Mouse (Mus musculus): ENCODE measurements around the gene Lrrc8b. TPM values are rescaled to one million over a fixed set of nuclear protein-coding genes. Genes with fewer than 3 reads are reported as not detected.

Gene Lrrc8b
- polyA plus RNA-seq, 1 experiment: 14.0 TPM

GRCm38 (mm10) chr5:105443057-105443815 lies 27.7 kb downstream of the Lrrc8b start:
- H3K4me1 ChIP-seq (ENCODE audit: control insufficient read depth, insufficient read depth, low read length): peaks cover 2% of the 10 kb centered on the region
- peaks cover 6% of the 10 kb centered on the region for H3K9me3 ChIP-seq (replicated peaks; ENCODE audit: control insufficient read depth, insufficient read depth, low read length, poor library complexity, severe bottlenecking)
- peak overlapping the region; percentile 36; the same call in 1 of the 2 replicates for H3K27ac ChIP-seq (ENCODE audit: insufficient read depth, low read length)
- no peak overlapping the region for H3K9ac ChIP-seq (ENCODE audit: low read depth, poor library complexity, severe bottlenecking)
- TF ChIP-seq EP300 (IDR thresholded peaks at IDR 0.05; ENCODE audit: insufficient read depth, low read depth, low read length): peak; percentile 63; the same call in 1 of the 2 replicates
- no peak for TF ChIP-seq CTCF (IDR thresholded peaks at IDR 0.05; ENCODE audit: low read depth, low read length)
- no peaks in the 10 kb centered on the region for H3K27me3 ChIP-seq (ENCODE audit: control insufficient read depth, insufficient read depth, low read length, poor library complexity, severe bottlenecking)
- no peak overlapping the region for H3K4me3 ChIP-seq (ENCODE audit: low read depth, low read length)
- no peaks in the 10 kb centered on the region for H3K36me3 ChIP-seq (ENCODE audit: control insufficient read depth, insufficient read depth, low read length, poor library complexity, severe bottlenecking)

DNA sequence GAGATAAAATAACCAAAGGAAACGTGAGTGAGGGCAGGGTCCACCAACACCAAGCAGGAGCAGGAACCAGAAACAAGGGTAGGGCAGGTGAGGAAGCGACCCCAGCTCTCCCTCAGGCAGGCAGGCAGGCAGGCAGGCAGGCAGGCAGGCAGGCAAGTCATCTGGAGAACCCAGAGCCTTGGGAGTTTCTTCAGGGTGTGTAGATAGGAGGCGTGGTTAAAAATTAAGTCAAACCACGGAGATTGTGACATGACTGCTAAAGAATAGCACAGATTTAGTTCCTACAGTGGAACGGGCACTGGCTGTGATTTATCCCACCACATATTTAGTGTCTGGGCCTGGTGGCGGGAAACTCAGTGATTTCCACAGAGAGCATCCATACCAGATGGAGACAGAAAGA lies 30.1 kb downstream of the Lrrc8b start:
- Histone ChIP-seq H3K4me3 (ENCODE audit: low read depth, low read length) (no peak overlapping the region), H3K9ac (ENCODE audit: low read depth, poor library complexity, severe bottlenecking) (no peak overlapping the region), H3K9me3 (replicated peaks; ENCODE audit: control insufficient read depth, insufficient read depth, low read length, poor library complexity, severe bottlenecking) (peaks cover 6% of the 10 kb centered on the region), H3K27me3 (ENCODE audit: control insufficient read depth, insufficient read depth, low read length, poor library complexity, severe bottlenecking) (no peaks in the 10 kb centered on the region), H3K27ac (ENCODE audit: insufficient read depth, low read length) (no peak overlapping the region), H3K36me3 (ENCODE audit: control insufficient read depth, insufficient read depth, low read length, poor library complexity, severe bottlenecking) (no peaks in the 10 kb centered on the region), H3K4me1 (ENCODE audit: control insufficient read depth, insufficient read depth, low read length) (peaks cover 2% of the 10 kb centered on the region)
- no peak for TF ChIP-seq POLR2A (IDR thresholded peaks at IDR 0.05; ENCODE audit: insufficient read depth, low read length)
- no peak for TF ChIP-seq CTCF (IDR thresholded peaks at IDR 0.05; ENCODE audit: low read depth, low read length)
- no peak for TF ChIP-seq EP300 (IDR thresholded peaks at IDR 0.05; ENCODE audit: insufficient read depth, low read depth, low read length)

GRCm38 (mm10) chr5:105454105-105454504 lies 38.5 kb downstream of the Lrrc8b start:
- Histone ChIP-seq H3K27me3 (ENCODE audit: control insufficient read depth, insufficient read depth, low read length, poor library complexity, severe bottlenecking) (no peaks in the 10 kb centered on the region), H3K27ac (ENCODE audit: insufficient read depth, low read length) (no peak overlapping the region), H3K9ac (ENCODE audit: low read depth, poor library complexity, severe bottlenecking) (no peak overlapping the region), H3K36me3 (ENCODE audit: control insufficient read depth, insufficient read depth, low read length, poor library complexity, severe bottlenecking) (no peaks in the 10 kb centered on the region), H3K4me1 (ENCODE audit: control insufficient read depth, insufficient read depth, low read length) (no peaks in the 10 kb centered on the region), H3K9me3 (replicated peaks; ENCODE audit: control insufficient read depth, insufficient read depth, low read length, poor library complexity, severe bottlenecking) (no peaks in the 10 kb centered on the region), H3K4me3 (ENCODE audit: low read depth, low read length) (no peak overlapping the region)
- TF ChIP-seq CTCF (IDR thresholded peaks at IDR 0.05; ENCODE audit: low read depth, low read length): no peak
- TF ChIP-seq EP300 (IDR thresholded peaks at IDR 0.05; ENCODE audit: insufficient read depth, low read depth, low read length): no peak
- TF ChIP-seq POLR2A (IDR thresholded peaks at IDR 0.05; ENCODE audit: insufficient read depth, low read length): no peak

GRCm38 (mm10) chr5:105459077-105459476 lies 43.5 kb downstream of the Lrrc8b start:
- H3K27me3 ChIP-seq (ENCODE audit: control insufficient read depth, insufficient read depth, low read length, poor library complexity, severe bottlenecking): no peaks in the 10 kb centered on the region
- no peak overlapping the region for H3K27ac ChIP-seq (ENCODE audit: insufficient read depth, low read length)
- no peaks in the 10 kb centered on the region for H3K4me1 ChIP-seq (ENCODE audit: control insufficient read depth, insufficient read depth, low read length)
- TF ChIP-seq EP300 (IDR thresholded peaks at IDR 0.05; ENCODE audit: insufficient read depth, low read depth, low read length) (no peak), POLR2A (IDR thresholded peaks at IDR 0.05; ENCODE audit: insufficient read depth, low read length) (no peak), CTCF (IDR thresholded peaks at IDR 0.05; ENCODE audit: low read depth, low read length) (no peak)
- H3K4me3 ChIP-seq (ENCODE audit: low read depth, low read length): no peak overlapping the region
- H3K9ac ChIP-seq (ENCODE audit: low read depth, poor library complexity, severe bottlenecking): no peak overlapping the region
- H3K36me3 ChIP-seq (ENCODE audit: control insufficient read depth, insufficient read depth, low read length, poor library complexity, severe bottlenecking): no peaks in the 10 kb centered on the region
- H3K9me3 ChIP-seq (replicated peaks; ENCODE audit: control insufficient read depth, insufficient read depth, low read length, poor library complexity, severe bottlenecking): 0 out of 2 replicates have a peak, but pooled peaks cover 3% of the 10 kb centered on the region

GRCm38 (mm10) chr5:105460551-105460950 lies 45.0 kb downstream of the Lrrc8b start:
- Histone ChIP-seq H3K36me3 (ENCODE audit: control insufficient read depth, insufficient read depth, low read length, poor library complexity, severe bottlenecking) (no peaks in the 10 kb centered on the region), H3K9me3 (replicated peaks; ENCODE audit: control insufficient read depth, insufficient read depth, low read length, poor library complexity, severe bottlenecking) (0 out of 2 replicates have a peak, but pooled peaks cover 3% of the 10 kb centered on the region), H3K4me1 (ENCODE audit: control insufficient read depth, insufficient read depth, low read length) (no peaks in the 10 kb centered on the region), H3K27ac (ENCODE audit: insufficient read depth, low read length) (no peak overlapping the region), H3K4me3 (ENCODE audit: low read depth, low read length) (no peak overlapping the region), H3K27me3 (ENCODE audit: control insufficient read depth, insufficient read depth, low read length, poor library complexity, severe bottlenecking) (no peaks in the 10 kb centered on the region), H3K9ac (ENCODE audit: low read depth, poor library complexity, severe bottlenecking) (no peak overlapping the region)
- TF ChIP-seq POLR2A (IDR thresholded peaks at IDR 0.05; ENCODE audit: insufficient read depth, low read length): no peak
- TF ChIP-seq CTCF (IDR thresholded peaks at IDR 0.05; ENCODE audit: low read depth, low read length): no peak
- no peak for TF ChIP-seq EP300 (IDR thresholded peaks at IDR 0.05; ENCODE audit: insufficient read depth, low read depth, low read length)

DNA sequence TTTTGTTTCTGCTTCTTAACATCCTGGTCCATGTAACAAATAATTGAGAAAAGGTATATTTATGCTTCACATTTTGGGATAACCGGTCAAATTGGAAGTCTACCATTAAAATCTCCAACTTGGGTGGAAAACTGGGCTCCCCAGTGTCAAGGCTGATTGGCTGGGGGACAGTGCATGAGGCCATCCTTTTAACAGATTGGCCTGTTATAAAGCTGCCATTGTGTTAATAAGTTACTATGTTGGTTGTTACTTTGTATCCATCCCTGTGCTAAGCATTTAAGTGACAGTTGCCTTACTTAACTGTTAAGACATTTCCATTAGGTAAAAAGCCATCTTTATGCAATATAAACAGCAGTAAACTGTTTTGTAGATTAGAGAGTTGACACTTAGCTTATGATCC lies 45.5 kb downstream of the Lrrc8b start:
- no peak for TF ChIP-seq POLR2A (IDR thresholded peaks at IDR 0.05; ENCODE audit: insufficient read depth, low read length)
- TF ChIP-seq EP300 (IDR thresholded peaks at IDR 0.05; ENCODE audit: insufficient read depth, low read depth, low read length): no peak
- no peak for TF ChIP-seq CTCF (IDR thresholded peaks at IDR 0.05; ENCODE audit: low read depth, low read length)
- Histone ChIP-seq H3K36me3 (ENCODE audit: control insufficient read depth, insufficient read depth, low read length, poor library complexity, severe bottlenecking) (no peaks in the 10 kb centered on the region), H3K9me3 (replicated peaks; ENCODE audit: control insufficient read depth, insufficient read depth, low read length, poor library complexity, severe bottlenecking) (0 out of 2 replicates have a peak, but pooled peaks cover 3% of the 10 kb centered on the region), H3K4me3 (ENCODE audit: low read depth, low read length) (no peak overlapping the region), H3K4me1 (ENCODE audit: control insufficient read depth, insufficient read depth, low read length) (no peaks in the 10 kb centered on the region), H3K27me3 (ENCODE audit: control insufficient read depth, insufficient read depth, low read length, poor library complexity, severe bottlenecking) (no peaks in the 10 kb centered on the region), H3K9ac (ENCODE audit: low read depth, poor library complexity, severe bottlenecking) (no peak overlapping the region), H3K27ac (ENCODE audit: insufficient read depth, low read length) (no peak overlapping the region)
